Mouse (Mus musculus) layer of hippocampus, postnatal 10 days (tissue): ENCODE results near the gene Phyhd1. TPM values are rescaled to one million over a fixed set of nuclear protein-coding genes. Genes with fewer than 3 reads are reported as not detected.
A peak's percentile ranks its signal among the peaks of the same experiment; 100 is the strongest.

ENCODE experiments used
- DNase-seq, 2 experiments: peaks; one replicate each; pipeline ENCODE4 v3.0.0; 2021; ENCODE audit warnings: low spot score in 2 of 2
- total RNA-seq, 2 experiments: library from RNA; stranded (reverse); gene quantifications; 2 replicates each; pipeline ENCODE4 v1.2.3; 2021

Phyhd1 gene
- total RNA-seq, 2 experiments from 2014 or later = 16.9 to 19.2 TPM

- no peak for DNase-seq
These were observed 10.2 kb upstream of the Phyhd1 start for GRCm38 (mm10) chr2:30255631-30256395.

DNA sequence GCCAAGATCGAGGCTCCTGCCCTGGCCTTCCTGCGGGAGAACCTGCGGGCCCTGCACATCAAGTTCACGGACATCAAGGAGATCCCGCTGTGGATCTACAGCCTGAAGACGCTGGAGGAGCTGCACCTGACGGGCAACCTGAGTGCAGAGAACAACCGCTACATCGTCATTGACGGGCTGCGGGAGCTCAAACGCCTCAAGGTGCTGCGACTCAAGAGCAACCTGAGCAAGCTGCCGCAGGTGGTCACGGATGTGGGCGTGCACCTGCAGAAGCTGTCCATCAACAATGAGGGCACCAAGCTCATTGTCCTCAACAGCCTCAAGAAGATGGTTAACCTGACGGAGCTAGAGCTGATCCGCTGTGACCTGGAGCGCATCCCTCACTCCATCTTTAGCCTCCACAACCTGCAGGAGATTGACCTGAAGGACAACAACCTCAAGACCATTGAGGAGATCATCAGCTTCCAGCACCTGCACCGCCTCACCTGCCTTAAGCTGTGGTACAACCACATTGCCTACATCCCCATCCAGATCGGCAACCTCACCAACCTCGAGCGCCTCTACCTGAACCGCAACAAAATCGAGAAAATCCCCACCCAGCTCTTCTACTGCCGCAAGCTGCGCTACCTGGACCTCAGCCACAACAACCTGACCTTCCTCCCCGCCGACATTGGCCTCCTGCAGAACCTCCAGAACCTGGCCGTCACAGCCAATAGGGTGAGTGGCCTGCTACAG lies 9.2 kb upstream of the Phyhd1 start:
- DNase-seq = no peak

GRCm38 (mm10) chr2:30257699-30258460 lies 8.1 kb upstream of the Phyhd1 start:
- DNase-seq = no peak

- no peak for DNase-seq
These were observed 7.4 kb upstream of the Phyhd1 start for GRCm38 (mm10) chr2:30258600-30258999.

GRCm38 (mm10) chr2:30259131-30260064 lies 6.6 kb upstream of the Phyhd1 start:
- DNase-seq = peak in 1 of 2 experiments; percentile 18

GRCm38 (mm10) chr2:30261064-30261736 lies 4.8 kb upstream of the Phyhd1 start:
- DNase-seq = no peak

GRCm38 (mm10) chr2:30261921-30262839 lies 3.8 kb upstream of the Phyhd1 start:
- DNase-seq = no peak

DNA sequence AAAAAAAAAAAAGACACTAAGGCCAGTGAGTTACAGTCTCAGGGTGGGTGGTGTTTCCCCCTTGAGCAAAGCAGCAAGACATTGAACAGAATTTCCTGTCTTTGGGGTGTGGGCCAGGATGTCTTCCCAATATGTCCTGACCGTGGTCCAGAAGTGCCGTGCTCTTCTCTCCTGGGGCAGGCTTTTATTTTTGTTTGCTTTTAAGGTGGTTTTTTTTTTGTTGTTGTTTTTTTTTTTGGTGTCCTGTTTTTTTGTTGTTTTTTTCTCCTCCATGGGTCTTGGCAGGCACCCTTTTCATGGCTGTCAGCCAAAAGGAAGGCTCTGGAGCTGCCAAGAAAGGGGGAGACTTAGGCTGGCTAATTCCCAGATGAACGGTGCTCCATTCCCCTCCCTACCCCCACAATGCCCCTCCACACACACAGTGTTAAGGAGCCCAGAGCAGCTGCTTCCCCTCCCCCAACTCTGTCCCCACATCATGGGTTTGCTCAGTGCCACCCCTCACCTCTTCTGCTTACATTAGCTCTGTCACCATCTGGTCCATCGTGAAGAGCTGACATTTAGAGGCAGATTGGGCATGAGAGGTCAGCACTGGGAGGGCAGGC lies 3.1 kb upstream of the Phyhd1 start:
- peak; percentile 81 to 83 for DNase-seq

DNA sequence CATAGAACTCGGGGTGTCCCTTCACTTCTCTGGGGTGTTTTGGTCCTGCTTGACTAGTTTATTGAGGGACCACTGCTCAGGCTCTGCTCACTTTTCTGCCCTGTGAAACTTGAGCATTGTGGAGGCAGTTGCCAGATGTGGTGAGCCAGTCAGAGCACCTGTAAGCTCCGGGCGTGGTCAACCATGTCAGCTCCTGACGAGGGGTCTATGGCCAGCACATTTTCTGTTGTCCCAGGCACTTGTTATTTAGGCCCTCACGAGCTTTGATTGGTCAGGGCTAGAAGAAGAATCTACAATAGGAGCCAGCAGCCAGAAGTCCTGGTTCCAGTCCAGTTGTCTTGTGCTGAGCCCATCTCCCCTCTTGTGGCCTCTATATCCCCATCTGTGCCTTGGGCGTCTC lies 2.2 kb upstream of the Phyhd1 start:
- no peak for DNase-seq

GRCm38 (mm10) chr2:30264671-30265519 lies 1.1 kb upstream of the Phyhd1 start:
- DNase-seq = no peak

GRCm38 (mm10) chr2:30266392-30266941 lies 464 bp downstream of the Phyhd1 start:
- DNase-seq = peak; percentile 36 to 49

- DNase-seq = no peak
These were observed 1.5 kb downstream of the Phyhd1 start for GRCm38 (mm10) chr2:30267466-30267865.

- no peak for DNase-seq
These were observed 2.4 kb downstream of the Phyhd1 start for GRCm38 (mm10) chr2:30268371-30268770.

DNA sequence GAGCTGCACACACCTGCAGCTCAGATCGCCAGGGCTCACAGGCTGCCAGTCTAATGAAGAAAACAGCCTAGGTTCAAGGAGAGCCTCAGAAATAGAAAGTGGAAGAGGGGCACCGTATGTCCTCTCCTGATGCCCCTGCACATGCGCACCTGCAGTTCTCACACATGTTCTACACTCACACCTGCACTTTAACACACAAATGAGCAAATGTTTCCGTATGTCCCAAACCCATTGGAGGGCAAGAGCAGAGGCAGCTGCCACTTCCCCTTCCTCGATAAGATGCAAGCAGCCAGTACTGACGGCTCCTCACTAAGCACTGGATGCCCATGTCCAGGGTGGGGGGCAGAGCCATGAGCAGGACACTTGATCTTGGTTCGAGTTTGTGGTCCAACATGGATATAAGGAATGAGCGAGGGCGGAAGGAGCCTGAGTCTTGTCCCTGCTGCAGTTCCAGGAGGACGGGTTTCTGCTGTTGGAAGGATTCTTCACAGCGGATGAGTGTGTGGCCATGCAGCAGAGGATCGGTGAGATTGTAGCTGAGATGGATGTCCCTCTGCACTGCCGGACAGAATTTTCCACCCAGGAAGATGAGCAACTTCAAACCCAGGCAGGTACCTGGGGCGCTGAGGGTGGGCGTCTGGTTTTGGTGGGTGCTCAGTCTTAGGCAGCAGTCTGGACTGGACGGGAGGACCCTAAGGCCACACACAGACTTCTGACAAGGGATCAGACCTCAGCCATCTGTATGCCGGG lies 3.4 kb downstream of the Phyhd1 start:
- DNase-seq = no peak

DNA sequence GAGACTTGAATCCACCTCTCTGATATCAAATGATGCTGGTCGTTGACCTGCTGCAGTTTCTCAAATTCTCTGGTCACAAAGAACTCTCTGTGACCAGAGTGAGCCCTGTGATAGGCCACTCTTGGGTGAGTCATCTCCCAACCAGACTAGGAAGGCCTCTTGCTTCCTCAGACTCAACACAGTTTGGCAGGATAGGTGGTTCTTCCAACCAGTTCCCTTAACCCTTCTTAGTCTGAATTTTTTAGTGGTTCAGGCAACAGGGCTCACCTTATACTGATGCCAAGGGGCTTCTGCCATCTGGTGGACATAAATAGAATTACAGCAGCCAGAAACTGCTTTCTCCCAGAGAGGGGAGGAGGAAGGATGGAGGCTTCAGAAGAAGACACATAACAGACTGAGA lies 4.1 kb downstream of the Phyhd1 start:
- DNase-seq = peak; percentile 72 to 75

GRCm38 (mm10) chr2:30280743-30281142 lies 14.7 kb downstream of the Phyhd1 start, which contains the start of gene Gm28038:
Gene Gm28038 (plus strand): TSS chr2:30281043.
- no peak for DNase-seq

- DNase-seq = no peak
These were observed 15.6 kb downstream of the Phyhd1 start for GRCm38 (mm10) chr2:30281651-30282050.
